Mouse (Mus musculus) liver, postnatal 0 days (tissue): Measurements from ENCODE around the gene Serpine1.

Experiments used
- CTCF ChIP-seq: sonication (generic); IDR thresholded peaks from 2 replicates; pipeline ENCODE4 v1.5.1; 2016; ENCODE audit warnings: antibody characterized with exemption, low read depth
- EP300 ChIP-seq: IDR thresholded peaks from 2 replicates; pipeline ENCODE4 v1.6.1; 2016; ENCODE audit warnings: antibody characterized with exemption, low read depth, mild to moderate bottlenecking

GRCm38 (mm10) chr5:137114891-137115561 lies 43.0 kb upstream of the Serpine1 start:
- TF ChIP-seq EP300, result no peak
- TF ChIP-seq CTCF, result no peak
